Mouse (Mus musculus) Patski (cell line): ENCODE measurements around the gene Qser1. TPM values are rescaled to one million over a fixed set of nuclear protein-coding genes. Genes with fewer than 3 reads are reported as not detected.
A peak's percentile ranks its signal among the peaks of the same experiment; 100 is the strongest.
"Not testable (repeated sequence)": the region's sequence is repeated elsewhere in the genome, so short reads cannot be mapped to it uniquely, and the experiment has no call there.

Experiments used
- ATAC-seq: fragments of 100-300 bp; one replicate; pipeline ENCODE4 v1.8.0; 2021
- CTCF ChIA-PET: fragments of 350-600 bp; sonication (Branson Sonifier 250); formaldehyde crosslinking; loops from one replicate; lab custom pipeline; 2022; ENCODE audit warnings: inconsistent platforms; lab: Charles Lee
- POLR2A ChIA-PET: fragments of 350-600 bp; sonication (Branson Sonifier 250); formaldehyde crosslinking; loops from one replicate; lab custom pipeline; 2022; ENCODE audit warnings: antibody characterized with exemption, inconsistent platforms; lab: Charles Lee
- DNase-seq: peaks from one replicate; pipeline ENCODE4 v3.0.0-alpha.2; 2011; ENCODE audit warnings: low read depth, low spot score
- H3K27me3 ChIP-seq: fragments of 371-371 bp; one replicate; pipeline ENCODE4 v1.5.1; 2021
- CTCF ChIP-seq: fragments of 100-300 bp; IDR thresholded peaks from one replicate; pipeline ENCODE4 v1.5.1; 2021
- in situ Hi-C: fragments of 300-500 bp; cut with MboI; formaldehyde crosslinking; loops from 3 replicates; pipeline ENCODE4 v1.11.1; 2018; ENCODE audit warnings: low pct_unique_long_range_greater_than_20kb, mixed read lengths
- polyA plus RNA-seq: library from polyadenylated mRNA; unstranded; gene quantifications from one replicate; pipeline ENCODE4 v1.2.3, GENCODE M21; 2021

Gene Qser1
- polyA plus RNA-seq, 1 experiment from 2014 or later = 20.2 TPM

GRCm38 (mm10) chr2:104849276-104849990 is 32.9 kb upstream of the Qser1 start, which contains the start of gene Prrg4:
Prrg4 (minus strand) TSS chr2:104849876.
- ChIA-PET CTCF (interaction anchor here (0.8 to 1.5 kb wide), 2 partner anchors 15 to 16 kb away, joined by 3 to 5 read pairs; no protein-coding TSS in a partner anchor), POLR2A (interaction anchor here (0.6 to 1.1 kb wide), 3 partner anchors 9 to 424 kb away, joined by 3 to 5 read pairs (median 4); no protein-coding TSS in a partner anchor)
- no peaks in the 10 kb centered on the region for H3K27me3 ChIP-seq
- in situ Hi-C loops = no loop called here
- peak; percentile 61 for TF ChIP-seq CTCF
- DNase-seq (no peak), ATAC-seq (peak; percentile 74)

- ChIA-PET POLR2A (interaction anchor here (0.7 kb wide), 1 partner anchor 425 kb away, joined by 3 read pairs; no protein-coding TSS in a partner anchor), CTCF (interaction anchor here (1.2 to 1.3 kb wide), 2 partner anchors 10 to 163 kb away, joined by 3 to 4 read pairs; no protein-coding TSS in a partner anchor)
- no peak for TF ChIP-seq CTCF
- no peaks in the 10 kb centered on the region for H3K27me3 ChIP-seq
- ATAC-seq (no peak), DNase-seq (no peak)
- in situ Hi-C loops = no loop called here
These were observed 31.9 kb upstream of the Qser1 start for GRCm38 (mm10) chr2:104848235-104849161.

GRCm38 (mm10) chr2:104847645-104848044 is 31.1 kb upstream of the Qser1 start:
- CTCF ChIA-PET = interaction anchor here (0.9 to 1.3 kb wide), 3 partner anchors 9 to 382 kb away, joined by 3 to 4 read pairs (median 3); no protein-coding TSS in a partner anchor
- ATAC-seq = peak; percentile 63
- POLR2A ChIA-PET = no interaction called here
- peak; percentile 63 for TF ChIP-seq CTCF
- H3K27me3 ChIP-seq = no peaks in the 10 kb centered on the region
- DNase-seq = no peak
- in situ Hi-C loops = no loop called here

- in situ Hi-C loops = no loop called here
- H3K27me3 ChIP-seq = no peaks in the 10 kb centered on the region
- ChIA-PET CTCF (interaction anchor here (0.9 to 1.3 kb wide), 3 partner anchors 8 to 383 kb away, joined by 3 to 4 read pairs (median 3); no protein-coding TSS in a partner anchor), POLR2A (no interaction called here)
- DNase-seq (no peak), ATAC-seq (no peak)
- no peak for TF ChIP-seq CTCF
These were observed 30.3 kb upstream of the Qser1 start for GRCm38 (mm10) chr2:104846638-104847414.

GRCm38 (mm10) chr2:104842559-104842958 is 26.0 kb upstream of the Qser1 start:
- no peak for DNase-seq
- POLR2A ChIA-PET = no interaction called here
- H3K27me3 ChIP-seq = no peaks in the 10 kb centered on the region
- TF ChIP-seq CTCF = no peak
- in situ Hi-C loops = no loop called here
- no peak for ATAC-seq
- CTCF ChIA-PET = interaction anchor here (1.8 kb wide), 1 partner anchor 406 kb away, joined by 3 read pairs; no protein-coding TSS in a partner anchor

GRCm38 (mm10) chr2:104841736-104842135 is 25.2 kb upstream of the Qser1 start:
- POLR2A ChIA-PET = interaction anchor here (1.2 kb wide), 1 partner anchor 19 kb away, joined by 3 read pairs; no protein-coding TSS in a partner anchor
- ATAC-seq (no peak), DNase-seq (no peak)
- CTCF ChIA-PET = no interaction called here
- H3K27me3 ChIP-seq = no peaks in the 10 kb centered on the region
- no peak for TF ChIP-seq CTCF
- in situ Hi-C loops = no loop called here

GRCm38 (mm10) chr2:104840974-104841373 is 24.4 kb upstream of the Qser1 start:
- in situ Hi-C loops = no loop called here
- ChIA-PET POLR2A (interaction anchor here (1.2 to 1.4 kb wide), 2 partner anchors 9 to 18 kb away, joined by 3 to 4 read pairs; partner anchors contain the start of gene Prrg4), CTCF (no interaction called here)
- no peaks in the 10 kb centered on the region for H3K27me3 ChIP-seq
- no peak for DNase-seq
- peak; percentile 45 for TF ChIP-seq CTCF
- no peak for ATAC-seq

- ChIA-PET CTCF (interaction anchor here (1.2 to 1.7 kb wide), 3 partner anchors 10 to 22 kb away, joined by 3 to 4 read pairs (median 4); no protein-coding TSS in a partner anchor), POLR2A (no interaction called here)
- DNase-seq (no peak), ATAC-seq (no peak)
- no peaks in the 10 kb centered on the region for H3K27me3 ChIP-seq
- no peak for TF ChIP-seq CTCF
- in situ Hi-C loops = no loop called here
These were observed 15.9 kb upstream of the Qser1 start for GRCm38 (mm10) chr2:104832486-104832885.

GRCm38 (mm10) chr2:104826191-104826590 is 9.6 kb upstream of the Qser1 start:
- POLR2A ChIA-PET = no interaction called here
- no peak for ATAC-seq
- in situ Hi-C loops = no loop called here

GRCm38 (mm10) chr2:104818763-104819162 is 2.2 kb upstream of the Qser1 start:
- CTCF ChIA-PET, POLR2A ChIA-PET, in situ Hi-C loops, H3K27me3 ChIP-seq, DNase-seq, ATAC-seq: not testable (repeated sequence)

More at GRCm38 (mm10) chr2:104826191-104826590, 9.6 kb upstream of the Qser1 start:
- TF ChIP-seq CTCF = no peak
- CTCF ChIA-PET = interaction anchor here (1.0 kb wide), 1 partner anchor 8 kb away, joined by 4 read pairs; no protein-coding TSS in a partner anchor
- no peaks in the 10 kb centered on the region for H3K27me3 ChIP-seq
- DNase-seq = no peak
